Mouse (Mus musculus): Measurements from ENCODE around the gene Tpbgl.

Gene Tpbgl

DNA sequence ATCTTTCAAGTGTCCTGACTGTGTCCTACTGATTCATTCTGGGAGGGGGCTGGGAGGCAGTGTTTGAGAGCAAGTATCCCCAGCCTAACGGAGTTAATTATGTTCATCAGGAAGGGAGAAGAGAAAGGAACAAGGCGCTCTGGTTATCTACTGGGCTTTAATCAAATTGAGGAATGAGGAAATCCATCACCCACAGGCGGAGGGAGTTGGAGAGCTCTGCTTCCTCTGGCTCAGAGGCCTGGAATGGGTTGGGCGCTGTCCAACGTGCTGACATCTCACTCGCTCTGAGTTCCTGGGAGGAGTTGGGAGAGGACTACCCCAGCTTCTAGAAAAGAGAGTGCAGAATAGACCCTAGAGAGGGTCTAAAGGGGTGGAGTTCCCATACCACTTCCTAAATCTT lies 21.7 kb upstream of the Tpbgl start:
- in situ Hi-C loops (cut with MboI; ENCODE audit: unreplicated experiment in 2 of 2): no loop called here

DNA sequence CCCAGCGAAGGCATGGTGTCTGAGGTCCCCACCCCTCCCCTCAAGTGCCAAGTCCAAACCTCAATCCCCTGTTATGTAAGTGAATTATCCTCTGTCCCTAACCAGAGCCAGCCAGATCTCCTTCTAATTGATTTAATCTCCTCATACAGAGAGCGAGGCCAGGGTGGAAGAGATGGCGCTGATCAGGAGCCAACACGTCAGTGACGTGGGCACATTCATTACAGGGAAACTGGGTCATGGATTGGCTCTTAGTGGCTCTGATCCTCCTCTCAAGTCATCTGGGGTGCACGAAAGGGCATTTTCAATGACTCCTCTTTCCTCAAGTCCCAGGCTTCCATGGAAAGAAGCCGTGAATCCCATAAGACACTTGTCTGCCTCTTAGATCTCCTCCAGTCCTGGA lies 17.8 kb upstream of the Tpbgl start:
- in situ Hi-C loops (cut with MboI; ENCODE audit: unreplicated experiment in 2 of 2): no loop called here

DNA sequence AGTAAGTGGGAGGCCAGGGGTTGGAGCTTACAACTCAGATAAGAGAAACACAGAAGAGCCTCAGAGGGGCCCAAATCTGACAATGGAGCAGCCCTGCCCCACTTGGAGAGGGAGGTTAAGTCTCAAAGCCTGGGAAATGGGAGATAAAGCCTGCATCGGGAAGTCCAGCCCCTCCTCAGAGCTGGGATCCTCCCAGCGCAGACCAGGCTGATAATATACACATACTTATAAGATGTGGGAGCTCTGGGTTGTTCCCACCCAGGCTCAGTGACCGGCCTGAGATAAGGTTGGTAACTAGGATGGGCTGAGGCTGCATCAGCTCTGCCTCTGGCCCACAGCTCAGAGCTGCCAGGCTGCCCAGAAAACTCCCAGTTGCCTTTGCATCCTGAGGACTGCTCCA lies 15.2 kb upstream of the Tpbgl start:
- in situ Hi-C loops (cut with MboI; ENCODE audit: unreplicated experiment in 2 of 2): no loop called here

DNA sequence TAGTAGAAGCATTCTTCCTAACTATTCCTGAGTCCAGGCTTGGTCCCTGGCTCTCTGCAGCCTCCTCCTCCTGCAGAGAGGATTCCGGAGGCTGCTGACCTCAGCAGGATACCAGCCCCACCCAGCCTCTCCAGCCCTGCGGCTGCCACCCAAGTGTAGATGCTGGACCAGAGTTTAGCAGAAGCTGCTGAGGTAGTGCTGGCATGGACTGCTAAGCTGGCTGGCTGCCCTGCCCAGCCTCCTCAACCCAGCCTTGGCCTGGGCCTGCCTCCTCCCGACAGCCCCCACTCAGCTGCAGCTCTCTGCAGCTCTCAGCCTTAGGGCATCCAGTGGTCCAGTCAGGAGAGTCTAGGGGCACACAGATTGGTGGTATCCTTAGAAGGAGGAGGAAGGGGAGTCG lies 14.3 kb upstream of the Tpbgl start:
- in situ Hi-C loops (cut with MboI; ENCODE audit: unreplicated experiment in 2 of 2): no loop called here

DNA sequence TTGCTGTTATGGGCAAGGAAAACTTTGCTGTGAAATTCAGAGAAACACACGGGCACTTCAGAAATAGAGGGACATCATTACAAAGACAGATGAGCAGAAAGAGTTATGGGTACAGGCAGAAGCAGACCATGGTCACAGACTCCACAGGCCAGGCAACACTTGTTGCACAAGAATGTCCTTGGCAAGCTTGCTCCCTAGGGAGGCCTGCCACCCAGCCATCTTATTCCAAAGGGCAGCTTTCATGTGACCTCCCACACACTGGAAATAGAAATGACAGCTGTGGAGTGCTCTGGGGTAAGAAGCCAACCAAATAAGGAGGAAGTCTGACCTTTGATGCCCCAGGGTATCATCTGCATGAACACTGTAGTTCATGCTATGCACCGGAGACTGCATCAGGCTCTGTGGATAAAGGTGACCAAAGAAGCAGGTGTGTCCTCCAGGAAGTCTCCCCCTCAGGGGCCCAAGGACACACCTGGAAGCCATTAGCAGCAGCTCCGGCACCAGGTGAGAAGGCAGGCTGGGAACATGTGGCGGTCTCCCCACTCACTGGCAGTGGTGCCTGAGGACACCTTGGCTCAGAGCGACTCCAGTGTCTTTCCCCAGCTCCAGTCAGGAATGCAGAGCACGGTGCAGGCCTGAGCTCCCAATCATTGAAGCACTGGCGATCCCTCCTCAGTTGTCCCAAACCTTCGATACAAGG lies 7.2 kb upstream of the Tpbgl start:
- in situ Hi-C loops (cut with MboI; ENCODE audit: unreplicated experiment in 2 of 2): no loop called here

DNA sequence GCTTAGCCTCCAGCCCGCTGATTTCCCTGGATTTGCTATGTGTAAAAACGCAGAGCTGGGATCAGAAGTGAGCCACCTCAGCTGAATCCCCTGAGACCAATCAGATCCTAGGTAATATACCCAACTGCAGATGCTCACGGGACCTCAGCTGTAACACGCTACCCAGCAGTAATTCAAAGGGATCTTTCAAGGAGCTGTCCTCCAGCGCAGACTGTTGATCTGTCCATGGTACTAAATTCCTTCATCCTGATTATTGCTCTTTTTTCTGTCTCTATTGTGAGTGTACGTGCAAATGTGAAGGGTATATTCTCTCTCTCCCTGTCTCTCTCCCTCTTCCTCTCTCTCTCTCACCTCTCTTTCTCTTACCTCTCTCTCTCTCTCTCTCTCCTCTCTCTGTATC lies 5.4 kb upstream of the Tpbgl start:
- in situ Hi-C loops (cut with MboI; ENCODE audit: unreplicated experiment in 2 of 2): no loop called here

DNA sequence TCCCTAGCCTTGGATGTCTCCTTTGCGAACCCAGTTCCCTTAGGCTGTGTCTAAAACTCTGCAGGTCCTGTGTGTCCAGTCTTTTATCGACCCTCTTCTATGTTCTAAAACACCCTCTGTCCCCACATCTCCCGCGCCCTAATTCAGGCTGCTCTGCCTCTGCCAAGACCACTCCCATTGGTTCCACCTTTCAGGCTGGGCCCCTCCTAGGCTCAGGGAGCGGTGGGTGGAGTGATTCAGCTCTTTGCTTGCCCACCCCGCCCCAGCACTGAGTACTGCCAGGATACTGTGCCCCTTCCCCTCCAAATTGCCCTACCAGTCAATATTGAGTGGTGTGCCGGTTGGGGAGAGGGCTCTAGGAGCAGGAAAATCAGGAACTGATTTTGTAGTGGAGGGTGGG lies 463 bp upstream of the Tpbgl start:
- in situ Hi-C loops (cut with MboI; ENCODE audit: unreplicated experiment in 2 of 2): no loop called here

DNA sequence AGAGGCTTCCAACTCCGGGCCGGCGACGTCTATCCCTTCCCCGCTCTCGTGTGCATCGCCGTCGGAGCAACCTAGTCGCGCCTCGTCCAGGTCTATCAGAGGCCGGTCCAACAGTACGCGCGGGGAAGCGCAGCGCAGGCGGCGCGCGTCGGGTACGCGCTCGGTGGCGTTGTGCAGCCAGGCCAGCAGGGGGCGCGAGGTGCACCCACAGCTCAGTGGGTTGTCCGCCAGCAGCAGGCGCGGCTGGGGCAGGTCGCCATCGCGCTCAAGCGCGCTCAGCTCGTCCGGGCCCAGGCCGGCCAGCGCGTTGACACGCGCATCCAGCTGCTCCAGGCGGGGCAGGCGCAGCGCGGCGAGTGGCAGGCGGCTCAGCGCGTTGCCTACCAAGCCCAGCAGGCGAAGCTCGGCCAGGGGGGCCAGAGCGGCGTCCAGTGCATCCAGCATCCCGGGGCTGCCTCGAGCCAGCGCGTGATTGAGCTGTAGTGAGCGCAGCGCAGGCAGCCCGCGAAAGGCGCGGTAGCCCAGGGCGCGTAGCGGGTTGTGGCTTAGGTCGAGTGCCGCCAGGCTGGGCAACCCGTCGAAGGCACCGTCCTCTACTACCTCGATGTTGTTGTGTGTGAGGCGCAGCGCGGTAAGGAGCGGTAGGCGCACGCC lies 1.1 kb downstream of the Tpbgl start:
- in situ Hi-C loops (cut with MboI; ENCODE audit: unreplicated experiment in 2 of 2): no loop called here

DNA sequence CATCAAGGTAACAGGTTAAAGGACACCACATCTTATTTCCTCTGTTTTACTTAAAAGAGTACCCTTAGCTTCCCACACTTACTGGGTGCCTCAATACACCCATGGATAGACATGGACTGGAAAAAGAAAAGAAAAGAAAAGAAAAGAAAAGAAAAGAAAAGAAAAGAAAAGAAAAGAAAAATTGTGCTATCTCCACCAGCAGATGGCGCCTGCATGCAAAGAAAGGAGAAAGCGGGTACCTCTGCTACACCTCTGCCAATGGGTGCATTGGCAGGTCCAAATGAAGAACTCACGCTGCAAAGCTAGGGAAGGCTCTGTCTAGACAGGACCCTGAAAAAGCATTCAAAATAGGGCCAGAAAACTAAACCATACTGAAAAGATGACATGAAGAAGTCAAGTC lies 8.0 kb downstream of the Tpbgl start:
- in situ Hi-C loops (cut with MboI; ENCODE audit: unreplicated experiment in 2 of 2): loop anchor here (5.0 kb wide), 3 partner anchors 93 to 258 kb away; partner anchors contain the start of gene Slco2b1 (in 1 of the 2)

DNA sequence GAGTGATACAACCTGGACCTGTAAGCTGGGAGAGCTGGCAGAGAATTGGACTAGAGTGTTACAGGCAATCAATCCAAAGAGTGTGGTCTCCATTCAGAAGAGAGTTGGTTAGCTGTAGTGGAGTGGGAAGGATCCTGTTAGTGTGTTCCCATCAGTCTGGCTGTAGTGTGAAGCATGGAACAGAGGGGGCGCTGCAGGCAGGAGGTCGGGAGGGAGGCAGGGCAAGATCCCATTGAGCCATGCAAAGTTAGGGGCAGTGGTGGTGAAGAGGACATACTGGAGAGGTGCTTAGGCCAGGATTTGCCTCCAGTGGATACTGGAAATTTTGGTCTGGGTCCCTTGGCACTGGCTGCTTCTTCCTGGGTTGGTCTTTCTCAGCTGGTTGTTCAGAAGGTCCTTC lies 8.6 kb downstream of the Tpbgl start:
- in situ Hi-C loops (cut with MboI; ENCODE audit: unreplicated experiment in 2 of 2): loop anchor here (5.0 kb wide), 3 partner anchors 94 to 259 kb away; partner anchors contain the start of gene Slco2b1 (in 1 of the 2)

DNA sequence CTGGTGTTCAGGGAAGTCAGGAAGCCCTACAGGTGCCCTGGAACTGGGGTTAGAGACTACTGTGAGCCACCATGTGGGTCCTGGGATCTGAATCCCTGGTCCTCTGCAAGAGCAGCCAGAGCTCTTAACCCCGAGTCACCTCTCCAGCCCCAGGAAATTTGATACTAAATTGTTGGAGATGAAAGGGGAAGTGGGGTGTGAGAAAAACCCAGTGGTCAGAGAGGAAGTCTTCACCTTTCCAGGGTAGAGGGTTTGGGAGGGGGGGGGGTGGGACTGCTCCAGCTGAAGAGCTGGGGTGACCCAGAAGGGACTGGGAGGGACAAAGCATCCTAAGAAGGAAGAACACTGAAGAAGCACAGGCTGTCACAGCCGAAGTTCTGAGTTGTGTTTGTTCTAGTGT lies 19.3 kb downstream of the Tpbgl start:
- in situ Hi-C loops (cut with MboI; ENCODE audit: unreplicated experiment in 2 of 2): no loop called here

DNA sequence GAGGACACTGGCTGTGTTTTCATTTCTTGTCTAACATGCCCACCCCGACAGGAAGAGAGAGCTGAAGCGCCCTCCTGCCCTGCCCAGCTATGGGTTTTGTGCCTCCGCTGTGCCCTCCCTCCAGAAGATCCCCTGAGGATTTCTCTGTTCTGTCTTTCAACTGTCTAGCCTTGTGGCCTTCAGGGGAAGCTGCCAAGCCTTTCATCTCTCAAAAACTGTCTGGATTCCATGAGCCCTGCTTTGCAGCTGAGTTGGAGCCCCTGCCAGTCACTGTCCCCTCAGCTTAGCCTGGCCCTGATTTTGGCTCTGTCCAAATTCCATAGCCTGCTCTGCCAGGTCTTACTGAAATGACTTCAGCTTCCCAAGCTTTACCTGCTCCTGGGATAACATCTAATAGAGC lies 20.1 kb downstream of the Tpbgl start:
- in situ Hi-C loops (cut with MboI; ENCODE audit: unreplicated experiment in 2 of 2): no loop called here

DNA sequence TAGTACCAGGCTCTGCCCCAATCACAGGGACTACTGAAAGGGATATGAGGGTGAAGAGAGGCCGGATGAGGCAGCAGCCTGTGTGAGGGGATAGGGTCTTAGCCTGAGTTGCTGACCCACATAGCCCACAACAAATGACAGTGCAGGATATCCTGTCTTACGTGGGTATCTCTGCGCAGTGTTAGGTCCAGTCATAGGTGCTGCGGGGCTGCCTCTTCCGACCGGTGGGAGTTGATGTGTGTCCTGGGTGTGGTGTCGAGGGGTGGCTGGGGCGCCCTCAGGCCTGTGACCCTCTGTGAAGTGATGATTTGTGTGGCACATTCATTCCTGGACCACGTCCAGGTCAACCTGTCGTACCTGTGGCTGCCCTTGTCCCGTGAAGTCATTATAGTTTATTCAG lies 20.6 kb downstream of the Tpbgl start:
- in situ Hi-C loops (cut with MboI; ENCODE audit: unreplicated experiment in 2 of 2): no loop called here

DNA sequence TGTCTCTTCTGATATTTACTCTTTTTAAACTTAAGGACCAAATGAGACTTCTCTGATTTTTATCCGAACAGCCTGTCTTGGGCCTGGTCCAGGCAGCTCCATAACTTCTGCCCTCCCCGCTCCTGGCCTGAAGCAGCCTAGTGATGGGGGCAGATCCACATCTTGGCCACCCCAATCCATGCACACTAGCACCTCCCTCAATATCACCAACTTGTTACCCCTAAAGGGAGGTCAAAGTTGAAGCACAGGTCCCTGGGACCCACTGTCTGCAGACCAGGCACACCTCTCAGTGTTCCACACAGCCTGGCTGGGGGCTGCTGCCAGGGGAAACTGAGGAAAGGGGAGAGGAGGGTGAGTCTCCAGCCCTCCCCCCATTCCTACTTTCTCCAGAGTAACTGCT lies 21.8 kb downstream of the Tpbgl start:
- in situ Hi-C loops (cut with MboI; ENCODE audit: unreplicated experiment in 2 of 2): no loop called here

DNA sequence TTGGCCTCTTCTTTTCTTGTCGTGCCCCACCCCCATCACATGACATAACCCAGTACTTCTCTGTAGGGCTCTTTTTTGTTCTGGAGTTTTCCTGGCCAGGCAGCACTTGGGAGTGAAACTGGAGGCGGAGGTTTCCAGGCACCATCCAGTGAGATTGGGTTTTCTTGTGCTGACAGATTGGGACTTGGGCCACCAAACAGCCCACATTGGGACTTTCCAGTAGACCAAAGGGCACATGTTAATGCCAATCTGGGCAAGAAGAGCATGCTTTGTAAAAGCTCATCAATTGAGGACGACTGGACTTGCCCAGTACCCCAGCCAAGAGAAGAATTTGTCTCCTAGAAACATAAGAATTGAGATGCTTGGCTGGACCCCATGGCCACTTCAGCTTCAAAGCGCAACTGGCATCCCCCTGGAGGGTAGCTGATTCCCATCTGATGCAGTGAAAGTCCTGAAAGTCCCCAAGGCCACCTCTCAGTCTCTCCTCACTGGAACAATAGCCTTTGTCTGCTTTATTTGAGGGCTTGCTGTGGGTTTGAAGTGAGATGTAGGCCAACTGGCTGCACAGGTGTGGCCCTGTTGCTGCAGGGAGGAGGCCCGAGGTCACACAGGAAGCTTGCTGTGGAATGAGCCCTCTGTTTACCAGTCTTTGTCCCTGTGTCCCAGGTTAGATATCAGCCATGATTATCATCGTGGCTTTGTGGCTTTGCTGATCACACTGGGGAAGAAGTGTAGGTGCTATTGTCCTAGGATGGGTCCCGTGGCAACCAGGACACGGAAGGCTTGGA lies 22.8 kb downstream of the Tpbgl start:
- in situ Hi-C loops (cut with MboI; ENCODE audit: unreplicated experiment in 2 of 2): no loop called here

DNA sequence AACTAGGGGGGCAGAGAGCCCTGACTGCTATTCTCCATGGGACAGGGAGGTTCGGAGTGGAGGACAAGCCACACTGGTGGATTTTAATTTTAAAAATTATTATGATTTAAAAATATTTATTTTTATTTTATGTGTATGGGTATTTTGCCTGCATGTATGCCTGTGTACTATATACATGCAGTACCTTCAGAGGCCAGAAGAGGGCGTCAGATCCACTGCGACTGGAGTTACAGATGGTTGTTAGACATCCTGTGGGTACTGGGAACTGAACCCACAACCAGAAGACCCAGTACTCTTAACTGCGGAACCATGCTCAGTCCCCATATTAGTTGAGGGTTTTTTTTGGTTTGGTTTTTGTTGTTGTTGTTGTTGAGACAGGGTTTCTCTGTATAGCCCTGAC lies 28.2 kb downstream of the Tpbgl start:
- in situ Hi-C loops (cut with MboI; ENCODE audit: unreplicated experiment in 2 of 2): no loop called here

DNA sequence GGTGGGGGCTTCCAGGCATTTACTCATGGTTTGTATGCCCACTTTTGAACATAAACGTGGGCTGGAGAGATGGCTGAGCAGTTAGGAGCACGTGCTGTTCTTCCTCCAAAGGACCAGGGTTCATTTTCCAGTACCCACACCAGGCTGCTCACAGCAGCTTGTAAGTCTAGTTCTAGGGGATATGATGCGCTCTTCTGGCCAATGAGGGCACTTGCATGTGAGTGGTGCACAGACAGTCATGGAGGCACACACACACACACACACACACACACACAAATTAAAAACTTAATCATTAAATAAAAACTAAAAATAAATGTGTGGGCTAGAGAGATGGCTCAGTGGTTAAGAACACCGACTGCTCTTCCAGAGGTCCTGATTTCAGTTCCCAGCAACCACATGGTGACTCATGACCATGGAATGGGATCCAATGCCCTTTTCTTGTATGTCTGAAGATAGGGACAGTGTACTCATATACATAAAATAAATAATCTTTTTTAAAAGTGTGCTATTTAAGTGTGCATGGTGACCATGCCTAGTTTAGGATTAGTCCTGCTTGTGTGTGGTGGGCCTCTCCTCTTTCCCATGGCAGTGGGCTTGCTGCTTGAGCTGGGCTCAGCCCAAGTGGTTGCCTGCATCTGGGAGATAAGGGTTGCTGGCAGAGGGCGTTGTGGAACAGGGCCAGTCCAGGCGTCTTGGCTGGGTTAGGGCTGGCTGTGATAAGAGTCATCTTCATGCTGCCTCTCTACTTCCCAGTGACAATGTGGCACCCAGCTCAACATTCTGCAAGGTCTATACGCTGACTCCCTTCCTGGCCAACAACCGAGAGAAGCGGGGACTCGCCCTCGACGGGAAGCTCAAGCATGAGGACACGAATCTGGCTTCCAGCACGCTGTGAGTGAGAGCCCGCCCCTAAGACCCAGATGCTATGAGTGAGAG lies 32.8 kb downstream of the Tpbgl start:
- in situ Hi-C loops (cut with MboI; ENCODE audit: unreplicated experiment in 2 of 2): loop anchor here in 1 of 2 experiments (5.0 kb wide), 1 partner anchor 92 kb away; no protein-coding TSS in a partner anchor

DNA sequence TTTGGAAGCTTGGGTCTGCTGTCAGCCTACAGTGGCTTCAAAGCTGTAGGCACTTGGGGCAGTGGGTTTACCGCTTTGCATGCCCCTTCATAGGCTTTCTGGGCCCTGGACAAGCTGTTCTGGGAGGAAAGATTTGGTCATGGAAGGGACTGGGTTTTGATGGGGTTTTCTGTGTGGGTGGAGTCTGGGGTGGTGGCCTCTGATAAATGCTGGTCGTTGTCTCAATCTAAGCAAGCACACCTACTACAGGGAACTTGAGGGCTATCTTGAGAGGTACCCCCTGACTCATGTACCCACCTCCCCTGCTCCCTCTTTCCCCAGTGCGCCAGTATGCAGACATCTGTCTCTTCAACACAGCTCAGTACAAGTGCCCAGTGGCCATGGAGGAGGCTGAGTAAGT lies 34.2 kb downstream of the Tpbgl start:
- in situ Hi-C loops (cut with MboI; ENCODE audit: unreplicated experiment in 2 of 2): loop anchor here in 1 of 2 experiments (5.0 kb wide), 1 partner anchor 90 kb away; no protein-coding TSS in a partner anchor

DNA sequence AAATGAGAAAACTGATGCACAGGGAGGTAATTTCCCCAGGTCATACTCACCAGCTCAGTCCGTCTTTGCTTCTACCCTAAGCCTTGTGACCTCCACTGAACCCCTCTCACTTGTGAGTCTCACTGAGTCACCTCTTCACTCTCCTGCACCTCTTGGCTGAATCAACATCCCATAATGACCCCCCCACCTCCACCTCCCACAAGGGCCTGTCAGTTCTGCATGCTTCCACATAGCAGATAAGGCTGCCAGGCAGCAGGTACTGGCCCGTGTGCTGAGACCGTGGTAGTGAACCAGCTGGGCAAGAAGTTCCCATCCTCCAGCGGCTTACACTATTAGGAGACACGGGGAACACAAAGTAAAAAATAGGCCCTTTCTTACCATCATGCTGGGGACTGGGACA lies 36.3 kb downstream of the Tpbgl start:
- in situ Hi-C loops (cut with MboI; ENCODE audit: unreplicated experiment in 2 of 2): loop anchor here in 1 of 2 experiments (5.0 kb wide), 1 partner anchor 88 kb away; no protein-coding TSS in a partner anchor

DNA sequence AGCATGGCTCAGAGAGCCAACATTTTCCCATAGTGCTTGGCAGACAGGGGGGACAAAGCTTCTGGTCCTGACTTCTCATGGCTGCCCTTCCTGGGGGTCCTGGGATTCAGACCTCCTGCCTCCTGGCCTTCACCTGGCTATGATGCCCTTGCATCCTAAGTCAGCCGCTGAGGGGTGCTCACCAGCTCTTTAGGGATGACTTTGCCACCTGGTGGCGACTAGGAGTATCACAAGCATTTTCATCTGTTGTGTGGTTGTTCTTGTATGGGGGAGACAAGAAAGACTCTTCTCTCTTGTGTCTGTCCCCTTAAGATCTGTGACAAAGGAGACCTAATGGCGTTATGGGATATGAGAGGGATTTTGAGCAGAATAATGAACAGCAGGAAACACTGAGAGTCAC lies 36.8 kb downstream of the Tpbgl start:
- in situ Hi-C loops (cut with MboI; ENCODE audit: unreplicated experiment in 2 of 2): loop anchor here in 1 of 2 experiments (5.0 kb wide), 1 partner anchor 88 kb away; no protein-coding TSS in a partner anchor

All from v-Abl transformed pro-B cells (cell line).